In genomic region chr12:116202176-116202981, GRCm38 (mm10) we compare ENCODE assay signal across 8 mouse cellular contexts.
DNase-seq lines count a peak whose midpoint lies in the region; ATAC-seq lines count a peak whose summit lies in the region.

No protein-coding gene starts in this region.

- H3K4me1 ChIP-seq in forebrain, embryonic 14.5 days (ENCODE audit: control insufficient read depth, insufficient read depth, low read length) = no peaks in the 10 kb centered on the region
- no peaks in the 10 kb centered on the region for H3K4me1 ChIP-seq in hindbrain, embryonic 15.5 days (replicated peaks)

- no peak overlapping the region for H3K27ac ChIP-seq in forebrain, embryonic 14.5 days (ENCODE audit: low read depth, low read length)
- no peak overlapping the region for H3K27ac ChIP-seq in hindbrain, embryonic 15.5 days (replicated peaks)

- H3K4me2 ChIP-seq in forebrain, embryonic 14.5 days (ENCODE audit: low read length) = no peak overlapping the region
- H3K4me2 ChIP-seq in hindbrain, embryonic 15.5 days = no peak overlapping the region

- no peaks in the 10 kb centered on the region for H3K27me3 ChIP-seq in forebrain, embryonic 14.5 days (replicated peaks; ENCODE audit: control insufficient read depth, insufficient read depth, low read length)
- H3K27me3 ChIP-seq in hindbrain, embryonic 15.5 days = no peaks in the 10 kb centered on the region

- ATAC-seq in cerebellum, adult (ENCODE audit: insufficient number of reproducible peaks, low FRiP score, low TSS enrichment) = peak; percentile 68; the same call in 1 of the 2 replicates
- ATAC-seq in forebrain, embryonic 14.5 days = peak; percentile 81
- peak; percentile 83; the same call in 1 of the 2 replicates for ATAC-seq in hindbrain, embryonic 15.5 days (ENCODE audit: low FRiP score, low read depth)
- peak; percentile 97 for ATAC-seq in megakaryocyte progenitor cell, adult 5-6 weeks (replicated peaks; ENCODE audit: poor library complexity)

- no peaks in the 10 kb centered on the region for H3K36me3 ChIP-seq in forebrain, embryonic 14.5 days (ENCODE audit: control insufficient read depth, insufficient read depth, low read length)
- H3K36me3 ChIP-seq in hindbrain, embryonic 15.5 days = no peaks in the 10 kb centered on the region

- peak; percentile 52 for DNase-seq in kidney, adult 18-20 months
- DNase-seq in kidney, adult 11 months = no peak
- DNase-seq in forebrain, embryonic 14.5 days (ENCODE audit: low spot score) = peak; percentile 78
- DNase-seq in layer of hippocampus, postnatal 36 days = peak; percentile 55 to 63
- DNase-seq in right cerebral cortex, postnatal 14 days = peak; percentile 75

- H3K4me3 ChIP-seq in forebrain, embryonic 14.5 days (ENCODE audit: low read depth, low read length) = no peak overlapping the region
- H3K4me3 ChIP-seq in hindbrain, embryonic 15.5 days = no peak overlapping the region

- H3K9ac ChIP-seq in forebrain, embryonic 14.5 days (ENCODE audit: low read length) = no peak overlapping the region
- no peak overlapping the region for H3K9ac ChIP-seq in hindbrain, embryonic 15.5 days

- no peaks in the 10 kb centered on the region for H3K9me3 ChIP-seq in forebrain, embryonic 14.5 days (replicated peaks; ENCODE audit: control insufficient read depth, low read length)
- H3K9me3 ChIP-seq in hindbrain, embryonic 15.5 days = no peaks in the 10 kb centered on the region

- WGBS in forebrain, embryonic 14.5 days = 29% methylated on average over 9 of the region's 9 CpGs
- 34% methylated on average over 9 of the region's 9 CpGs for WGBS in hindbrain, embryonic 15.5 days
